Mouse (Mus musculus): ENCODE data around the gene Ctdspl. TPM values are rescaled to one million over a fixed set of nuclear protein-coding genes. Genes with fewer than 3 reads are reported as not detected.

Ctdspl gene
- polyA plus RNA-seq, 1 experiment: 29.3 TPM

DNA sequence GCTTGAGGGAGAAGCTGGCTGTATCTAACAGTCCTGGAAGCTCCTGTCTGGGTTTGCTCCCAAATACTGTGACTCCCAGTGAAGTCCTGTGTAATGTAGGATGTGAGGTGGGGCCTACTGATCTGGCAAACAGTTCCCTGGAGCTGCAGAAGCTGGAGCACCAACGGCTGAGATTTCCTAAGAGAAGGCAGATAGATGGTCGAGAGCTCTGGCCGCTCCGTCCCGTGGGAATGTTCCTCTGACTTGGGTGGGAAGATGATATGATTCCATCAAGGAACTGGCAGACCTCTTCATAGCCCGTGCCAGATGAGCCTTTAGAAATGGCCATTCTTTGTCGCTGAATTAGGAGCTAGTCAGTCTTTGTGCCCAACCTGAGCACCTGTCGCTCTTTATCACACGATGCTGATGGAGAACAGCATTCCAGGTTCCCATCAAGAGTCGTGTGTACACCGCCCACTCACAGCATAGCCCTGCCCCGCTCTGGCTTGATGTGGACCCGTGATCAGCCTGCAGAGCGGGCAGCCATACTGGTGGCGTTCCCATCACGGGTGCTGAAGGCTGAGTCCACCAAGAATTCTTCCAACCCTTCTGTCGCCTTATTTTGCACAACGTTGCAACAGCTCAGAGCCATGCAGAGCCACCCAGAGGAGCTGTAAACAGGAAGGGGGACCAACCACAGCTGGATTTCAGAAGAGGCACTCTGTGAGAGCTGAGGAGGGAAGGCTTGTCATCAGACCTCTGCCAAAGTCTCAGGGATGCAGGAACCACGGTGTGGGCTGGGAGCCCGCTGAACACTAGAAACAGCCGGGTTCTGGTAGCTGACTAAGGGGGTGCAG is 65.7 kb downstream of the Ctdspl start:
- H3K4me1 ChIP-seq (ENCODE audit: control insufficient read depth, insufficient read depth, insufficient read length, low read length): peaks cover 15% of the 10 kb centered on the region
- H3K27ac ChIP-seq (ENCODE audit: insufficient read depth, low read depth, low read length): no peak overlapping the region
- no peaks in the 10 kb centered on the region for H3K27me3 ChIP-seq (ENCODE audit: control insufficient read depth, insufficient read depth, low read length)
- H3K4me3 ChIP-seq (ENCODE audit: low read depth, low read length): no peak overlapping the region
- no peaks in the 10 kb centered on the region for H3K36me3 ChIP-seq (ENCODE audit: control insufficient read depth, insufficient read depth, low read length)
- TF ChIP-seq POLR2A (IDR thresholded peaks at IDR 0.05; ENCODE audit: low read depth, low read length): no peak
- TF ChIP-seq CTCF (IDR thresholded peaks at IDR 0.05; ENCODE audit: extremely low read depth, insufficient read length, insufficient replicate concordance, low read depth, low read length): no peak
- 82% methylated on average over 21 of the region's 21 CpGs for WGBS

DNA sequence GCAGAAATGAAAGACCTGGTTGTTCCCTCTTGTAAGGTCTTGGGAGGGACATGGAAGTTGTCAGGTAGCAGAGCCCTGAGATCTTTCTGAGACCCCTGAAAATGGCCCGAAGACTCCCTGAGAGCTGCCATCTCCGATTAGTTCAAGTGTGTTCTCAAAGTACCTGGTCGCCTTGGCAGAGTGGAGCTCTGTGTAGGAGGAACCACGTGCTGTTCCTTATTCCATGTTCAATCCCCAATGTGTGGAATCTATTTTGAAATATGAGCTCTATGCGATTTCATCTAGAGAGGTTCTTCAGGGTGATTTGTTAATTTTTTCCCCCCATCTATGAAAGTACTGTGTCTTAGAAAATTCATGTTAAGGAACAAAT is 66.3 kb downstream of the Ctdspl start:
- Histone ChIP-seq H3K4me1 (ENCODE audit: control insufficient read depth, insufficient read depth, insufficient read length, low read length) (peaks cover 15% of the 10 kb centered on the region), H3K27ac (ENCODE audit: insufficient read depth, low read depth, low read length) (no peak overlapping the region), H3K4me3 (ENCODE audit: low read depth, low read length) (no peak overlapping the region), H3K36me3 (ENCODE audit: control insufficient read depth, insufficient read depth, low read length) (no peaks in the 10 kb centered on the region), H3K27me3 (ENCODE audit: control insufficient read depth, insufficient read depth, low read length) (no peaks in the 10 kb centered on the region)
- no peak for TF ChIP-seq POLR2A (IDR thresholded peaks at IDR 0.05; ENCODE audit: low read depth, low read length)
- TF ChIP-seq CTCF (IDR thresholded peaks at IDR 0.05; ENCODE audit: extremely low read depth, insufficient read length, insufficient replicate concordance, low read depth, low read length): no peak
- 91% methylated on average over 5 of the region's 5 CpGs for WGBS

DNA sequence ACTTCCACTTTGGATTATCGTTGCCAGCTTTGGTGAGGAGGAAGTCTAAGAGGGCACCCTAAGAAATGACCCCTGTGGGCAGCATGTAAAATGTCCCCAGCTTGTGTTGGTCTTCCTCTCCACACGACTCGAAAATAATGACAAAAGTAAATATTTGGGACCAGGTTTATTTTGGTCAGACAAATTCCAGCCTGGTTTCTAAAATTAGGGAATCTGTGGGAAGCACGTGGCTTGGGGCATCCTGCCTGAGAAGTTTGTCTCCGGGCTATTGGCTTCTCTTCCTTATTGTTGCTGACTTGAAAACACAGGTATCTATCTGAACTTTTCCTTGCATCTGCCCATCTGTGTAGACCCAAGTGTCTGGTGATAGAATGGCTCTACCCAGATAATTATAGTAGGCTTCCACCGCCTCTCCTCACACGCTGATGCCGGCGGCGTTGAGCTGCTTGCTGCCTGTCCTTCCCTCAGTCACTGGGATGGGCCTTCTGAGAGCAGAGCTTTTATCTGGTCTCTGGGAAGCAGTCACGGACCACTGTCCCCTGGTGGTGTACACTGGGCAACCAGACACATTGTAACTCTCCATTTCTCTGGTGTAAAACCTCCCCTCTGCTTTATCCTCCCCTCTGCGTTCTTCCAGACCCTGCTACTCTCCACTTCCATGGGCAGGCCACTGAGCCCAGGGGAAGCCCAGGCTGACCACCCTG is 68.4 kb downstream of the Ctdspl start:
- 73% methylated on average over 12 of the region's 12 CpGs for WGBS
- H3K36me3 ChIP-seq (ENCODE audit: control insufficient read depth, insufficient read depth, low read length): no peaks in the 10 kb centered on the region
- no peak overlapping the region for H3K4me3 ChIP-seq (ENCODE audit: low read depth, low read length)
- H3K4me1 ChIP-seq (ENCODE audit: control insufficient read depth, insufficient read depth, insufficient read length, low read length): peaks cover 15% of the 10 kb centered on the region
- no peaks in the 10 kb centered on the region for H3K27me3 ChIP-seq (ENCODE audit: control insufficient read depth, insufficient read depth, low read length)
- TF ChIP-seq POLR2A (IDR thresholded peaks at IDR 0.05; ENCODE audit: low read depth, low read length): no peak
- H3K27ac ChIP-seq (ENCODE audit: insufficient read depth, low read depth, low read length): peak overlapping the region; percentile 68

DNA sequence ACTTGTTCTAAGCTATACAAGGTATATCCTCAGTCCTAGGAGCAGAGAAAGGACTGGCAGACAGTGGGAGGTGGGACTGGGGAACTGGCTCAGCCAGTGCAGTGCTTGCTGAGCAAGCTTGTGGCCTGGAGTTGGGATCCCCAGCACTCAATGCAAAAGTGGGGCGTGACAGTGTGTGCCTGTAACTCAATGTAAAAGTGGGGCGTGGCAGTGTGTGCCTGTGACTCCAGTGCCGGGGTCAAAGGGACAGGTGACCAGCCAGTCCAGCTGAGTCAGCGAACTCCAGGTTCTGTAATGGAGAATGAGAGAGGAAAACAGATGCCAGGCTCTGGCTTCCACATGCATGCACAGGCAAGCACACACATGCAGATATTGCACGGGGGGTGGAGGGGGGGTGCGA is 69.3 kb downstream of the Ctdspl start:
- H3K4me3 ChIP-seq (ENCODE audit: low read depth, low read length): no peak overlapping the region
- WGBS: 50% methylated on average over 6 of the region's 6 CpGs
- H3K27ac ChIP-seq (ENCODE audit: insufficient read depth, low read depth, low read length): peak overlapping the region; percentile 68
- H3K27me3 ChIP-seq (ENCODE audit: control insufficient read depth, insufficient read depth, low read length): no peaks in the 10 kb centered on the region
- H3K4me1 ChIP-seq (ENCODE audit: control insufficient read depth, insufficient read depth, insufficient read length, low read length): peaks cover 15% of the 10 kb centered on the region
- H3K36me3 ChIP-seq (ENCODE audit: control insufficient read depth, insufficient read depth, low read length): no peaks in the 10 kb centered on the region
- TF ChIP-seq CTCF (IDR thresholded peaks at IDR 0.05; ENCODE audit: extremely low read depth, insufficient read length, insufficient replicate concordance, low read depth, low read length) (no peak), POLR2A (IDR thresholded peaks at IDR 0.05; ENCODE audit: low read depth, low read length) (0 out of 2 replicates have a peak, but pooled peaks have one; percentile 25)

DNA sequence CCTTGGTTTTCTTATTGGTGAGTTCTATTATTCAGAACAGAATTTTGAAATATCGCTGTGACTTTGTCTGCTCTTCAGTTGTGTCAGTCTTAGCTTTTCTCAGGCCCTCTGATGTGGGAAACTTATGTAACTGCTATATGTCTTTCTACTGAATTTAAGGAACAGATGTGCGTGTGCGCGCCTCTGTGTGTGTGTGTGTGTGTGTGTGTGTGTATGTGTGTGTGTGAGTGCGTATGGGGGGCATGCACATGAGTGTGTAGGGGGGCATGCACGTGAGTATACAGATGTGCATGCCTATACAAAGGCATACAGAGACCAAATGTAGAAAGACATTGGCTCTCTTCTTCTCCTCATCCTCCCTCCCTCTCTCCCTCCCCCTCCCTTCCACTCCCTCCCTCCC is 71.0 kb downstream of the Ctdspl start:
- Histone ChIP-seq H3K36me3 (ENCODE audit: control insufficient read depth, insufficient read depth, low read length) (no peaks in the 10 kb centered on the region), H3K27ac (ENCODE audit: insufficient read depth, low read depth, low read length) (no peak overlapping the region)
- WGBS: 93% methylated on average over 6 of the region's 6 CpGs

DNA sequence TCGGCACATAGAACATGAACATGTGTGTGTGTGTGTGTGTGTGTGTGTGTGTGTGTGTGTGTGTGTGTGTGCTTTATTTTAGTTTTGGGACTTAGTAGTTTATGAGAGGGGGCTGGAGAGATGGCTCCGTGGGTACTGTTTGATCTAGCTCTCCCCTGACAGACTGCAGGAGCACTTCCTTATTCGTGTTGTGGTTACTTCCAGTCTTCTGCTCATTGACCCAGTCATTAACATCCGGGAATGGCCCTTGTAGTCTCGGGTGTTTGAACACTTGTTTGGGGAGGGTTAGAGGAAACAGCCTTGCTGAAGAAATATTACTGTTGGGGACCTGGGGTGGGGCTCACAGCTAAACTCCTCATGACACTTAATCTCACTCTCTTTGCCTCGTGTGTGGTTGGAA is 73.9 kb downstream of the Ctdspl start:
- H3K4me3 ChIP-seq (ENCODE audit: low read depth, low read length): no peak overlapping the region
- peaks cover 10% of the 10 kb centered on the region for H3K4me1 ChIP-seq (ENCODE audit: control insufficient read depth, insufficient read depth, insufficient read length, low read length)
- TF ChIP-seq CTCF (IDR thresholded peaks at IDR 0.05; ENCODE audit: extremely low read depth, insufficient read length, insufficient replicate concordance, low read depth, low read length) (no peak), POLR2A (IDR thresholded peaks at IDR 0.05; ENCODE audit: low read depth, low read length) (no peak)
- no peaks in the 10 kb centered on the region for H3K27me3 ChIP-seq (ENCODE audit: control insufficient read depth, insufficient read depth, low read length)
- 40% methylated on average over 6 of the region's 6 CpGs for WGBS
- no peak overlapping the region for H3K27ac ChIP-seq (ENCODE audit: insufficient read depth, low read depth, low read length)
- no peaks in the 10 kb centered on the region for H3K36me3 ChIP-seq (ENCODE audit: control insufficient read depth, insufficient read depth, low read length)

More for the DNA sequence above, 71.0 kb downstream of the Ctdspl start:
- no peak for TF ChIP-seq POLR2A (IDR thresholded peaks at IDR 0.05; ENCODE audit: low read depth, low read length)
- TF ChIP-seq CTCF (IDR thresholded peaks at IDR 0.05; ENCODE audit: extremely low read depth, insufficient read length, insufficient replicate concordance, low read depth, low read length): no peak
- H3K27me3 ChIP-seq (ENCODE audit: control insufficient read depth, insufficient read depth, low read length): no peaks in the 10 kb centered on the region
- no peak overlapping the region for H3K4me3 ChIP-seq (ENCODE audit: low read depth, low read length)
- peaks cover 15% of the 10 kb centered on the region for H3K4me1 ChIP-seq (ENCODE audit: control insufficient read depth, insufficient read depth, insufficient read length, low read length)

DNA sequence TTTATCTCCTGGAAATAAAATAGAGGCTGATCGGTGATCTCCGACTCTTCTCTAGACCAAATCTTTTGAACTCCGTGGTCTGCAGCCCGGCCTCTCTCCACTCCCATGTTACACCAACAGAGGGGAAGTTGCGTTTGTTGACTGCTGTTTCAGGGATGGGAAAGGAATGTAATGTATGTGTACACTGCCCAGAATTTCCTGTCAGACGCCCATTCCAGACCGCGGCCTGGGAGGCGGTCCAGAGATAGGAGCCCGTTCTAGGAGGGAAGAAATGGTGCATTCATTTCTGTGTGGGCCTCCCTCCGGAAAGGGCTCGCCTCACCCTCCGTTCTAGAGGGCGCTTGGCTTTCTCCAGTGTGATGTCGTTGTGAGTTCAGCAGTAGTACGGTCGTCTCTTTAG is 76.0 kb downstream of the Ctdspl start:
- H3K4me3 ChIP-seq (ENCODE audit: low read depth, low read length): no peak overlapping the region
- TF ChIP-seq POLR2A (IDR thresholded peaks at IDR 0.05; ENCODE audit: low read depth, low read length): no peak
- no peak for TF ChIP-seq CTCF (IDR thresholded peaks at IDR 0.05; ENCODE audit: extremely low read depth, insufficient read length, insufficient replicate concordance, low read depth, low read length)
- 63% methylated on average over 17 of the region's 17 CpGs for WGBS
- no peaks in the 10 kb centered on the region for H3K36me3 ChIP-seq (ENCODE audit: control insufficient read depth, insufficient read depth, low read length)
- H3K4me1 ChIP-seq (ENCODE audit: control insufficient read depth, insufficient read depth, insufficient read length, low read length): no peaks in the 10 kb centered on the region
- no peak overlapping the region for H3K27ac ChIP-seq (ENCODE audit: insufficient read depth, low read depth, low read length)
- no peaks in the 10 kb centered on the region for H3K27me3 ChIP-seq (ENCODE audit: control insufficient read depth, insufficient read depth, low read length)

Measured in small intestine, adult 2 months (tissue).